Mouse (Mus musculus) lung, postnatal 0 days (tissue): ENCODE data around the gene Etv3.

Source experiments
- CTCF ChIP-seq: IDR thresholded peaks from 2 replicates; pipeline ENCODE4 v1.5.1; 2016; ENCODE audit warnings: antibody characterized with exemption, mild to moderate bottlenecking
- EP300 ChIP-seq: IDR thresholded peaks from 2 replicates; pipeline ENCODE4 v1.6.1; 2016; ENCODE audit warnings: antibody characterized with exemption, mild to moderate bottlenecking, control low read depth

DNA sequence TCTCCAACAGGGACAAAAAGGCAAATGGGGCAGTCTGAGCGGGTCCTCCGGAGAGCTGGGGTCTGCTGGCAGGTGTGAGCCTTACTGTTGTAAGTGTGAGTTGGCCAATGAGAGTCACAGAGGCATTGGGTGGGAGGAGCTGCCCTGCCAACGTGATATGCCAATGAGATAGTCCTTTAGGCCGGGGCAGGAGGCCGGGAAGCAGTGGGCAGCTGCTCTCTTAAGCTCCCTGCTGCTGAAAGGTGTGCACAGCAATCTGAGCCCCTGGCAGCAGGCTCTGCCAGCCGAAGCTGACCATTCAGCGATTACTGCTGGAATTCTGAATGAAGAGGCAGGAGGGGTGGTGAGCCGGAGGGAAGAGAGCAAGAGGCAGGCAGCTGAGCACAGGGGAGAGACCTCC is 15.5 kb downstream of the Etv3 start:
- no peak for TF ChIP-seq CTCF
- TF ChIP-seq EP300 = no peak
